Mouse (Mus musculus) frontal cortex, postnatal 25 days (tissue): ENCODE results near the gene Galnt5.

Source experiments
- DNase-seq, 2 experiments: peaks; one replicate each; pipeline ENCODE4 v3.0.0; 2022; ENCODE audit warnings: low spot score in 2 of 2

The Galnt5 gene

GRCm38 (mm10) chr2:57997752-57998430, at the start of gene Galnt5:
Gene Galnt5 (plus strand): TSS chr2:57997884.
- DNase-seq: no peak

DNA sequence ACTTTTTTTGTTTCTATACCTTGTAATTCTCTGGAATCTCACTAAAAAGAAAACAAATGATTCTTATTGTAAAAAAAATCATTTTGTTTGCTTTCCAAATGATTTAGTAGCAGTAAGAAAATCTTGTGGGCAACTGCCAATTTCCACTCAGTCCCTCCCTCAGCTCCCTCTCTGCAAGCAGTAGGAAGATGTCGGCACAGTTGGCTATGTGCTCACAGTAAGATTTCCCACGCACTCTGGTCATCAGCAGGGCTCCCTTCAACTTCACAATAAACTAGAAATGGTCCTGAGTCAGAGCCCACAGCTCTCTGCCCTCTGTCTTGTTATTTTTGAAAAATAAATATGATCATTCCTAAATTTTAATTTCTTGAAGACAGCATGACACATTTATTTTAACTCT, 46.1 kb upstream of the Galnt5 start:
- no peak for DNase-seq

- DNase-seq: no peak
Measured at GRCm38 (mm10) chr2:57960786-57961185, 36.9 kb upstream of the Galnt5 start.

DNA sequence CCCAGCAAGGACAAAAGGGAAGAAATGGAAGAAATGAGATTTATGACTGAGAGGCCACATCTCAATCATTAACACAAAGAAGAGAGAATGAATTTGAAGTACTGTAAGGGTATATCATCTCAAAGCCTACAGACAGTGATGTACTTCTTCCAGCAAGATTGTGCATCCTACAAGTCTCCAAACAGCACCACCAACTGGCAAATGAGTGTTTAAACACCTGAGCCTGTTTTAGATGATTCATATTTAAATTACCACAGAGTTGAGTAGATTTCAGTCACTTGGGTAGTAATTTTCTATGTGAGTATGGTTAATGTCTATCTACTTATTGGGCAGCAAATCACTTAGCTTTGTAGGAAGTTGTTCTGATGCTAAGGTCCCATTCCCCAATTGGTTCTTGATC, 15.4 kb upstream of the Galnt5 start:
- DNase-seq: no peak

- no peak for DNase-seq
Measured at GRCm38 (mm10) chr2:57991084-57991483, 6.6 kb upstream of the Galnt5 start.

- DNase-seq: no peak
Measured at GRCm38 (mm10) chr2:58001497-58001896, 3.8 kb downstream of the Galnt5 start.

GRCm38 (mm10) chr2:58007081-58007480, 9.4 kb downstream of the Galnt5 start:
- no peak for DNase-seq

DNA sequence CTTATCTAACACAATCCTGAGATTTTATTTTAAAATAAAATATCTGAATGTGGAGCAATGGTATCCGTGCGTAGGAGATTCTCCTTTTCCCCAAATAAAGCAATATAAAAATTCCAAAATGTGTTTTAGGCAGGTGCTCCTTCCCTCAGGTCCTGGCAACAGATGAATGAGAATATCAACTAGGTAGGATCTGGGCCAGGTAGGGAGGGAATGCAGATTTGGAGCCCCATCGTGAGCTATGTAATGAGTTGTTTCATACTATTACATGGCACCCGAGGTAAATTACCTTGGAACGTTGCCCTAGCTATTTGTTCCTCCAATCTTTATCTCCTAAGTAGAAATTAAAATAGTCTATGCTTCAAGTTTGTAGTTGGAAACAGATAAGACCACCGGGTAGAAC, 25.9 kb downstream of the Galnt5 start:
- no peak for DNase-seq

DNA sequence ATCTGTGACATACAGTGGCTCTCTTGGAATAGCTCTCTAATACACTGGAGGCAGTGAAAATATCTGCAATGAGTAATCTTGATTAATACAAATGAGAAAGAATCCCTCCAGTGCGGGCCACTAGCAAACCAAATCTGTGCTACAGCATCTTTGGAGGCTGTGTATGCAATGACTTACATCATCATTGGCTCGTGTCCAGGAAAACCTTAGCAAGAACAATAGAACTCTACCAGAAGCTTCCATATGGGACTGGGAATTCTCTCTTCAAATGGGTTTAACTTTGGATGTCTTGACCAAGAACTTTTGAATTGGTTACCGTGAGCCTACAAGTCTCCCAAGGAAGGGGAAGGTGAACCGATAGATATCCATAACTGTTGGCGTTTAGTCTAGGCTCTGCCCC, 29.1 kb downstream of the Galnt5 start:
- no peak for DNase-seq

DNA sequence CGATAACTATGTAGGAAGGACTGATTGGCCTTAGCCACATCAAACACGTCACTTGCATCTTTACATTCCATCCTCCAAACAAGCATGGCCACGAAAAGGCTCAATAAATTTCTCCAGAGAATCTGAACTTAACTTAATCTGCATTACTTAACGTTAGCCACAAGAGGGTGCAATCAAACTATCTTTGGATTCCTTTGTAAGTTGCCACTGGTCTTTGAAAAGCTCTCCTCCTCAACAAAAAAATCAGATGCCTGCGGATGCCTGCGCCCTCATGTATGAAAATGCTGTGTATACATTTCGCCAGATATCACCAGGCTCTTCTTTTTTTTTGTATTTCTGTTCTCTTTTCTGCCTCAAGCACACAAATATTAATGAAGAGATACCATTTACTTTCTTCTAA, 31.7 kb downstream of the Galnt5 start:
- no peak for DNase-seq

- DNase-seq: no peak
Measured at GRCm38 (mm10) chr2:58031431-58031830, 33.7 kb downstream of the Galnt5 start.

DNA sequence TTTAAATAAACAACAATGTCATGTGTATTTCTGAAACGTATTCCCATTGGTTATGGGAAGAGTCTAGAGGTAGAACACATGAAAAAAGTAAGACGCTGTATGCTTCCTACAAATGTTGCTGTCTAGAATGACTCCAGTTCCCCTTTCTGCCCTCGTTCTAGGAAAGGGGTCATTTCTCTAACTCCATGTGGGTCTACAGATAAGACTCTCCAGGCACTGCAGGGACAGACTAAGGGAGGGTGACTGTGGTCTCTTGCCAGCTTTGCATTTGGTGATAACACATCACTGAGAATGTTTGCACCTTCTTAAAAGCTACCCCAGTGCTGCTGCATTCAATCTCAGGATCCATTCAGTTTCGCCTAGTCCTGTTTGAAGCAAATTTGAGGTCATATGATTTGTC, 38.0 kb downstream of the Galnt5 start:
- no peak for DNase-seq

DNA sequence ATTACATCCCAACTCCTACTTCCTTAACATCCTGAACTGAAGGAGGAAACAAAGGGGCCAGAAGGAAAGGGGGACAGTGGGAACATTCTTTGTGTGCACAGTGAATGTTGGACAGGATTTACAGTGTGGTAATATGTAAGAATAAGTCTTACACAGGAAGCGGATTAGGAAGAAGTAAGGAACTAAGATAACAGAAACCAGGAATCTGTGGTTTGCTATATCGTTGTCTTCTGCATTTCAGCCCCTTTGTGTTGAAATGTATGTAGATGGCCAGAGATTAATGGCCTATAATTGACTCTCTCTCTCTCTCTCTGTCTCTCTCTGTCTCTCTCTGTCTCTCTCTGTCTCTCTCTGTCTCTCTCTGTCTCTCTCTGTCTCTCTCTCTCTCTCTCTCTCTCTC, 39.2 kb downstream of the Galnt5 start:
- DNase-seq: no peak

DNA sequence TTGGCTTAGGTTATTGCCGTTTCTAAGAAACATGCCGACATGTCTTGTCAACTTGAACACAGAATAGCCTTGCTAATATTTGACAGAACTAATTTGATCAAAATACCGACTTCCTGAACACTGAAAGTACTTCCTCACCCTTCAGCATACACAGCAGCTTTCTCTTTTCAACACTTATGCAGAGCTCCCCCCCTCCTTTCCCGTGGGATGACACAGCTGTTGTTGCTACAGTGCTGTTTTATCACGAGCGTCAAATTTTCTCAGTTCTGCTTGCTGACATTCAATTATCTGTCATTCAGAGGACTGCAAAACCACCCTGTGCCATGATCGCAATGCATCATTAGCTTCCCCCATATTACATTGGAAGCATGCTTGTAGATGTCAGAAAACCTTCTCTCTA, 44.2 kb downstream of the Galnt5 start:
- no peak for DNase-seq

DNA sequence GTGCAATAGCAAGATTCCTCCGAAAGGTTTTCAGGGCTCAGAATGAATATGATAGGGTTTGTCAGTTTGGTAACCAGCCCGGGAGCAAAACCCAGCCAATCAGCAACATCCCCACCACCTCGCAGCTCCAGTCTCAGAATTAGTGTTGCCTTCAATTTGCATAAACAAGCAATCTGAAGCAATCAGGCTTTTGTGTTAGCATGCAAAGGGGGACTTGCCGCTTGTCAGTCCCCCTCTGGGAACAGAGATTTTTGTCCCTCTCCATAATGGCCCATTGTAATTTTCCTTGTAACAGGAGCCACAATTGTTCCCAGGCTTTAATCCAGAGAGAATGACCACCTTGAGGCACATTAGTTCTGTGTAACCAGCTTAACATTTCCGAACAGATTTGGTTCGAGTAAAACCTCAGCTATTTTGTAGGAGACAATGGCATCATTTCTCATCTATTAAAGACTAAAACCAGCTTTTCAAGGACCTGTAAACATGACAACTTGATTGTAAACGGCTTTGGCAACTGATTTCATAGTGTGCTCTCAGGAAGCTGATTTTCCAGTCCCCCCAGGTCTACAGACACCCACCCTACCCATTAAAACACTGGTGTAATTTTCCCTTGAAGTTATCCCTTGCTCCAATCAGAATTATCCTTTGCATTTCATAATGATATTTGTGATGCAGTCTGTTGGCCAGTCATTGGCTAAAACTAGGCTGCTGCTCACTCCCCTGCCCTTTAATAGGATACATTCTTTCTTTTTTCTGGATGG, 55.3 kb downstream of the Galnt5 start, which contains the start of gene Ermn:
Ermn (minus strand) TSS at position 44 of the 761 bp plus-strand sequence.
- no peak for DNase-seq

DNA sequence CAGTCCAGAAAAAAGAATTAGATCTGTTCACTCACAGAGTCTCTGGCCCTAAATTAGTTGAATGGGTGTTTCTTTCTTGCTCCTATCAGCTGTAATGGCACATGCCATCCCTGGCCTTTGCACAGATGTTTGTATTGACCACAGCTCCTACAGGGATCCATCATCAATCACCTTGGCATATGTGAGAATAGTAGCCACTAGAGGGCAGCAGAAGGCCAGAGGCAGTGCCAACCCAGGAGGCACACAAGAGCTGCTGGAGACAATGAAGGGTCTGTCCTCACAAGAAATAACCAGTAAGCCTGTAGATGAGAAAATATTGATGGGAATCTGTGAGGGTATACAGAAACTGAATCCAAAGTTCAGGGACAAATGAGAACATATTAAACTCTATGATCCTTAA, 57.7 kb downstream of the Galnt5 start:
- peak; percentile 15 to 39 for DNase-seq

- no peak for DNase-seq
Measured at GRCm38 (mm10) chr2:58079849-58080248, 82.2 kb downstream of the Galnt5 start.

GRCm38 (mm10) chr2:58086420-58086819, 88.7 kb downstream of the Galnt5 start:
- DNase-seq: no peak

DNA sequence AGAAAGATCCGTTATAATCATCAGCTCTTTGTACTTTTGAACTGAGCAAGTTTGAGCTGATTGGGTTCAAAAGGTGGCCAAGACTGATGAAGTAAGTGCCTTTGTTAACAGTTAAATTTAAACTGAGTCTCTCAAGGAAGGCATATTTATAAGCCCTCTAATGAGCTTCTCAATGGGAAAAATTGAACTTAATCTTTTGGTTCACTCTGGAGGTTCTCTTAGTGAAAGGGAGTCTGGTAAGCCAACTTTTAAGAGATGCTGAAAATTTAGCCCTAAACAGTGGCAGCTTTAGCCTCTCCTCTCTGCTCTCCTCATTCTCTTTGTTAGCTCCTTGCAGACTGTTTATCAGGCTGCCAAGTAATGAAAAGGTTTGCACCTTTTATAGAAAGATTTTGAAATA, 97.1 kb downstream of the Galnt5 start:
- no peak for DNase-seq
